Mouse (Mus musculus): ENCODE data around the gene Gm14214.

- no peak for TF ChIP-seq CTCF (IDR thresholded peaks at IDR 0.05; ENCODE audit: control insufficient read depth, insufficient read depth, insufficient read length)
- no peak for TF ChIP-seq MAX (IDR thresholded peaks at IDR 0.05)
- TF ChIP-seq USF1 (IDR thresholded peaks at IDR 0.05; ENCODE audit: low read depth) = no peak
Observed at GRCm38 (mm10) chr2:154769930-154770329, at the start of gene Gm14214.

Data from C2C12 (cell line).